Mouse (Mus musculus) olfactory bulb, adult 2 months (tissue): ENCODE results near the gene Clybl.

Experiments used
- CTCF ChIP-seq: fragments of 200-500 bp; IDR thresholded peaks from 2 replicates; pipeline ENCODE4 v1.5.1; 2012; ENCODE audit warnings: low read depth, mild to moderate bottlenecking, low read length, moderate library complexity; ENCODE audit not compliant: insufficient read depth
- POLR2A ChIP-seq: fragments of 200-500 bp; IDR thresholded peaks from 2 replicates; pipeline ENCODE4 v1.6.1; 2012; ENCODE audit warnings: mild to moderate bottlenecking, low read depth, low read length, moderate library complexity; ENCODE audit not compliant: insufficient read depth

- TF ChIP-seq CTCF (no peak), POLR2A (no peak)
Observed at GRCm38 (mm10) chr14:122188250-122188649, 6.7 kb downstream of the Clybl start.
